Mouse (Mus musculus): ENCODE measurements around the gene Hsd11b2. TPM values are rescaled to one million over a fixed set of nuclear protein-coding genes. Genes with fewer than 3 reads are reported as not detected.

Gene Hsd11b2
- polyA plus RNA-seq (2012; rRNA removed): 0.85 and 3.1 TPM in 2 replicates

DNA sequence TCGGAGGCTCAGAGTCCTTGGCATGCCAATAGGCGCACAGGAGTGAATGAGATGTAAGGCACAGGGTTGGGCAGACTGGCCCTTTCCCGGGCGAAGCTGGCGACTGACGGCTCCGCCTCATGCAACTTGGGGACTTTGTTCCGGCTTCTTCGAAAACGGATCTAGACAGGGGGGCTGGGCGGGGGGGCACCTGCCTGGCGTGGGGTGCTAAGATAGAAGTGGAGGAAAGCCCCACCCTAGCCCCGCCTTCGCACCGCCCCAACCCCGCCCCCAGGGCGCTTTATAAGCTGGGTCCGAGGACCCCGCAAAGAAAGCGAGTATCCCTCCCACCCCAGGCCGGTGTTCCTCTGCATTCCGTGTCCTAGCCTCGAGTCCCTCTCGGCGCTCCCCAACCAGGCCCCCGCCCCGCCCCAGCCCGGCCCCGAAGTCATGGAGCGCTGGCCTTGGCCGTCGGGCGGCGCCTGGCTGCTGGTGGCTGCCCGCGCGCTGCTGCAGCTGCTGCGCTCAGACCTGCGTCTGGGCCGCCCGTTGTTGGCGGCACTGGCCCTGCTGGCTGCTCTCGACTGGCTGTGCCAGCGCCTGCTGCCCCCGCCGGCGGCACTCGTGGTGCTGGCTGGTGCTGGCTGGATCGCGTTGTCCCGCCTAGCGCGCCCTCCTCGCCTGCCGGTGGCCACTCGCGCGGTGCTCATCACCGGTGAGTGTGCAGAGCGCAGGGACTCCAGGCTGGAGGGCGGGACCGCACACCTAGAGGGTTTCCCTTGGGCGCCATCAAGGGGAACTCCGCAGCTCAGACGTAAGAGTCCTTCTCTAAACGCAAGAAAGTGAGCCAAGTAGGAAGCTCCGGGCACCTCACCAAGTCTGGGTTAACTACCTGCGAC, at the start of gene Hsd11b2:
TSS of gene Hsd11b2 (plus strand) at position 320 of the 878 bp plus-strand sequence.

GRCm38 (mm10) chr8:105471314-105472015, 47.1 kb upstream of the Hsd11b2 start, which contains the start of gene Tppp3:
Tppp3 (minus strand) TSS chr8:105471526.

DNA sequence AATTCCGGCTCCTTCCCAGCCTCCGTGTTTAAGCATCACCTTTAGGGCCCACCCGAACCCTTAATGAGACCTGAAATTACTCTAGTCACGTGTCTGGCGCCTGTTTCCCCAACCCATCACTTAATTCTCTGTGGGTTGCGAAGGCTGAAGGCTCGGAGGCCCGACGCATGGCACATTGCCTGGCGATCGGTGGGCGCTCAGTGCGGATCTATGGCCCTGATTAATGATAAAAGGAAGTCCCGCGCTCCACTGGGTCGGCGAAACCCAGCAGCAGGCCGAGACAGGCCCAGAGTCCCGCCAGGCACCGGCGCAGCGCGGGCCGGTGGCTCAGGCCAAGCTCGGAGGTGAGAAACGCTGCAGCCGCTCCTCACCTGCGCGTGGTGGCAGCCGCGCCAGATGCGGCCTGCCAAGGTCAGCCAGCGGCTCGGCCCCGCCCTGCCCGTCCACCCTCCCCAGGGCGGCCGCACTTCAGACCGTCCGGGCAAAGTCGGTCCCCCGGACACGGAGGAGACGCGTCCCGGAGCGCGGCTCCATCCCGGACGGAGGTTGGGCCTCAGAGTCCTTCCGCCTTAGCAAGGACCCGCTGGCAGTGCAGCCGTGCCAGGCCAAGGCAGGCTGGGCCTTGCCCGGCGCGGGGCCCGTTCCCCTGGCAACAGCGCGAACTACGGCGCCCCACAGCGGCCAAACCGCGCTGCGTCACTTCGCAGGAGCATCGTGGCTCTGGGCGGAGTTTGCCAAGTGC, 21.9 kb upstream of the Hsd11b2 start, which contains the start of gene Zdhhc1:
TSS of gene Zdhhc1 (minus strand) at position 464 of the 742 bp plus-strand sequence.

GRCm38 (mm10) chr8:105565952-105566702, 47.6 kb downstream of the Hsd11b2 start, which contains the start of gene Atp6v0d1:
Atp6v0d1 (minus strand) TSS chr8:105566047.

Other genes starting within 250 kb of the Hsd11b2 start
- 0.66 and 1.0 TPM in 2 replicates for gene Hsf4, start 249.0 kb upstream of the Hsd11b2 start, polyA plus RNA-seq (2012; rRNA removed)
- gene Nol3, start 242.6 kb upstream of the Hsd11b2 start, polyA plus RNA-seq (2012; rRNA removed): 2.1 and 2.2 TPM in 2 replicates
- 173 and 209 TPM in 2 replicates for gene 4931428F04Rik, start 228.9 kb upstream of the Hsd11b2 start, polyA plus RNA-seq (2012; rRNA removed)
- gene Exoc3l, start 222.7 kb upstream of the Hsd11b2 start, polyA plus RNA-seq (2012; rRNA removed): 8.0 and 9.1 TPM in 2 replicates
- 73.3 and 73.4 TPM in 2 replicates for gene E2f4, start 221.1 kb upstream of the Hsd11b2 start, polyA plus RNA-seq (2012; rRNA removed)
- gene Elmo3, start 213.2 kb upstream of the Hsd11b2 start, polyA plus RNA-seq (2012; rRNA removed): 1.3 and 1.8 TPM in 2 replicates
- 1.2 and 1.4 TPM in 2 replicates for gene Lrrc29, start 192.5 kb upstream of the Hsd11b2 start, polyA plus RNA-seq (2012; rRNA removed)
- gene Tmem208, start 192.4 kb upstream of the Hsd11b2 start, polyA plus RNA-seq (2012; rRNA removed): 119 and 132 TPM in 2 replicates
- 3.7 and 4.6 TPM in 2 replicates for gene Fhod1, start 170.8 kb upstream of the Hsd11b2 start, polyA plus RNA-seq (2012; rRNA removed)
- gene Slc9a5, start 169.9 kb upstream of the Hsd11b2 start, polyA plus RNA-seq (2012; rRNA removed): 59.2 and 61.5 TPM in 2 replicates
- gene Plekhg4, start 145.5 kb upstream of the Hsd11b2 start, polyA plus RNA-seq (2012; rRNA removed): 14.5 and 17.4 TPM in 2 replicates
- gene Kctd19, start 105.3 kb upstream of the Hsd11b2 start, polyA plus RNA-seq (2012; rRNA removed): 0.04 and 0.09 TPM in 2 replicates
- 0.47 and 0.82 TPM in 2 replicates for gene Lrrc36, start 105.2 kb upstream of the Hsd11b2 start, polyA plus RNA-seq (2012; rRNA removed)
- 99.4 and 162 TPM in 2 replicates for gene Tppp3, start 47.2 kb upstream of the Hsd11b2 start, polyA plus RNA-seq (2012; rRNA removed)
- 38.3 and 39.3 TPM in 2 replicates for gene Zdhhc1, start 21.9 kb upstream of the Hsd11b2 start, polyA plus RNA-seq (2012; rRNA removed)
- 254 and 273 TPM in 2 replicates for gene Atp6v0d1, start 47.3 kb downstream of the Hsd11b2 start, polyA plus RNA-seq (2012; rRNA removed)
- gene Ripor1, start 86.5 kb downstream of the Hsd11b2 start, polyA plus RNA-seq (2012; rRNA removed): 28.1 and 32.8 TPM in 2 replicates
- 38.3 and 40.0 TPM in 2 replicates for gene Ctcf, start 117.8 kb downstream of the Hsd11b2 start, polyA plus RNA-seq (2012; rRNA removed)
- gene Agrp, start 118.6 kb downstream of the Hsd11b2 start, polyA plus RNA-seq (2012; rRNA removed): 0.79 and 0.87 TPM in 2 replicates
- gene Carmil2, start 167.5 kb downstream of the Hsd11b2 start, polyA plus RNA-seq (2012; rRNA removed): 21.1 TPM in 2 replicates
- gene Acd, start 182.3 kb downstream of the Hsd11b2 start, polyA plus RNA-seq (2012; rRNA removed): 53.7 and 57.3 TPM in 2 replicates
- gene Pard6a, start 182.4 kb downstream of the Hsd11b2 start, polyA plus RNA-seq (2012; rRNA removed): 50.9 and 51.0 TPM in 2 replicates
- gene 4933405L10Rik, start 188.9 kb downstream of the Hsd11b2 start, polyA plus RNA-seq (2012; rRNA removed): 0.12 and 0.31 TPM in 2 replicates
- gene Enkd1, start 189.5 kb downstream of the Hsd11b2 start, polyA plus RNA-seq (2012; rRNA removed): 22.4 and 25.1 TPM in 2 replicates
- gene Gfod2, start 239.9 kb downstream of the Hsd11b2 start, polyA plus RNA-seq (2012; rRNA removed): 51.6 and 57.3 TPM in 2 replicates